Mouse (Mus musculus): ENCODE measurements around the gene Fndc3b. TPM values are rescaled to one million over a fixed set of nuclear protein-coding genes. Genes with fewer than 3 reads are reported as not detected.
"Not testable (repeated sequence)": the region's sequence is repeated elsewhere in the genome, so short reads cannot be mapped to it uniquely, and the experiment has no call there.

The Fndc3b gene
- polyA plus RNA-seq, 1 experiment from 2014 or later: 11.3 TPM

DNA sequence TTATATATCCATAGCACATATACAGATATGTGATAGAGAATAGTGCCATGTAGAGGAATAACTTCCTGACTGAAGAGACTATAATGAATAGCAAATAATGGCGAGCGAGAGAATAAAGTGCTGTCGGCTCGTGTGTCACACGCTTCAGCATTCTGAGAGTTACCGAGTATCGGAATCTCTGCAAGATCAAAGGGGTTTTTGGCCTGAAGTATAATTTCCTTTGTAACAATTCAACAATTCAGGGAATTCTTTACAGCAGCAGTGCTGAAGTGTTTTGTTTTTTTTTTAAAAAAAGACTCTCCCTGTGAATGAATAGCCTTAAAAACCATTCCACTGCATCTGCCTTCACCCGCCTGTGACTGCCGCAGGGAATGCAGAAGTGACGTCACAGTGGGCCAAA, 294.3 kb downstream of the Fndc3b start:
- WGBS: 57% methylated on average over 10 of the region's 10 CpGs
- H3K4me3 ChIP-seq (replicated peaks; ENCODE audit: low read length): no peak overlapping the region
- no peaks in the 10 kb centered on the region for H3K9me3 ChIP-seq (ENCODE audit: control insufficient read depth, low read length)
- H3K36me3 ChIP-seq (replicated peaks; ENCODE audit: control insufficient read depth, insufficient read depth): no peaks in the 10 kb centered on the region
- no peak overlapping the region; the same call in 1 of the 2 replicates for H3K27ac ChIP-seq
- H3K27me3 ChIP-seq (ENCODE audit: control insufficient read depth, insufficient read depth, low read length): no peaks in the 10 kb centered on the region
- H3K9ac ChIP-seq: no peak overlapping the region
- no peak overlapping the region for H3K4me2 ChIP-seq (replicated peaks)
- no peaks in the 10 kb centered on the region for H3K4me1 ChIP-seq (replicated peaks; ENCODE audit: control insufficient read depth, insufficient read depth, low read length)
- DNase-seq (ENCODE audit: low spot score) (no peak), ATAC-seq (ENCODE audit: low FRiP score) (no peak)

DNA sequence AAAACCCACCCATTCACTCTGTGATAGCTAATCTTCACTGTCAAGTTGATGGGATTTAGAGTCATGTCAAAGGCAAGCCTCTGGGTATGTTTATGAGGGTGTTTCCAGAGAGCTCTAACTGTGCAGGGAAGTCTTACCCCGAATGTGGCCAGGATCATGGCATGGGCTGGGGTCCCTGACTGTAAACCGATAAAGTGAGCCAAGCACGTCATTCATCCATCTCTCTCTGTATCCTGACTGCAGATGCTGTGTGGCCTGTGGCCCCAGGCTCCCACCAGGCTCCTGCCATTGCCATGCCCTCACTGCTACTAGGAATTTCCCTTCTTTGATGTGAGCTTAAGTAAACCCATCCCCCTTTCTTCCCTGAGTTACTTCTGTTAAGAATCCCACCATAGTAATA, 297.5 kb downstream of the Fndc3b start:
- WGBS: 76% methylated on average over 3 of the region's 3 CpGs
- Histone ChIP-seq H3K27ac (no peak overlapping the region), H3K9ac (no peak overlapping the region), H3K4me3 (replicated peaks; ENCODE audit: low read length) (no peak overlapping the region), H3K4me1 (replicated peaks; ENCODE audit: control insufficient read depth, insufficient read depth, low read length) (no peaks in the 10 kb centered on the region), H3K4me2 (replicated peaks) (no peak overlapping the region), H3K9me3 (ENCODE audit: control insufficient read depth, low read length) (no peaks in the 10 kb centered on the region), H3K36me3 (replicated peaks; ENCODE audit: control insufficient read depth, insufficient read depth) (no peaks in the 10 kb centered on the region), H3K27me3 (ENCODE audit: control insufficient read depth, insufficient read depth, low read length) (no peaks in the 10 kb centered on the region)
- ATAC-seq (ENCODE audit: low FRiP score) (no peak), DNase-seq (ENCODE audit: low spot score) (no peak)

GRCm38 (mm10) chr3:27411286-27411685, 299.8 kb downstream of the Fndc3b start:
- H3K27ac ChIP-seq: no peak overlapping the region
- no peaks in the 10 kb centered on the region for H3K9me3 ChIP-seq (ENCODE audit: control insufficient read depth, low read length)
- 98% methylated on average over 2 of the region's 2 CpGs for WGBS
- H3K4me2 ChIP-seq (replicated peaks): no peak overlapping the region
- H3K36me3 ChIP-seq (replicated peaks; ENCODE audit: control insufficient read depth, insufficient read depth): no peaks in the 10 kb centered on the region
- no peaks in the 10 kb centered on the region for H3K27me3 ChIP-seq (ENCODE audit: control insufficient read depth, insufficient read depth, low read length)
- no peaks in the 10 kb centered on the region for H3K4me1 ChIP-seq (replicated peaks; ENCODE audit: control insufficient read depth, insufficient read depth, low read length)
- DNase-seq (ENCODE audit: low spot score) (no peak), ATAC-seq (ENCODE audit: low FRiP score) (no peak)
- no peak overlapping the region for H3K4me3 ChIP-seq (replicated peaks; ENCODE audit: low read length)
- H3K9ac ChIP-seq: no peak overlapping the region

DNA sequence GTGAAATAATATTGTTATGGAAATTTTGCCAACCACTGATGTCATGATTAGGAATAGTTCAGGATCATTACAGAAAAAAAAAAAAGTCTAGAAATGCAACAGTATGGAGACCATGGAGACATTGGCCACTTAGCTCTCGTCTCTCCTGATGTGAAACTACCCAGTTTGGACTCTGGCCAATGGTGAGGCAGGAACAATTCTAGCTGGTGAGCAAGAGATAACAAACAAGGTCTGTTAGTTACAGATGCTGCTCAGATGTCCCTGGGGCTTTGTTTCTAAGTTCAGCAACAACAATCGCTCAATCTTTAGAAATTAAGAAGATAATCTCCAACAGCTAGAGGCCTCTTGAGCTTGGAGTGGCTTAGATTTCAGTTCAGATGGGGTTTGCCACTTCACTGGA, 302.5 kb downstream of the Fndc3b start:
- Histone ChIP-seq H3K27ac (no peak overlapping the region), H3K36me3 (replicated peaks; ENCODE audit: control insufficient read depth, insufficient read depth) (no peaks in the 10 kb centered on the region), H3K27me3 (ENCODE audit: control insufficient read depth, insufficient read depth, low read length) (no peaks in the 10 kb centered on the region), H3K4me3 (replicated peaks; ENCODE audit: low read length) (no peak overlapping the region), H3K4me2 (replicated peaks) (no peak overlapping the region), H3K4me1 (replicated peaks; ENCODE audit: control insufficient read depth, insufficient read depth, low read length) (no peaks in the 10 kb centered on the region), H3K9ac (no peak overlapping the region), H3K9me3 (ENCODE audit: control insufficient read depth, low read length) (no peaks in the 10 kb centered on the region)
- WGBS: 58% methylated on average over 2 of the region's 2 CpGs
- ATAC-seq (ENCODE audit: low FRiP score) (no peak), DNase-seq (ENCODE audit: low spot score) (no peak)

DNA sequence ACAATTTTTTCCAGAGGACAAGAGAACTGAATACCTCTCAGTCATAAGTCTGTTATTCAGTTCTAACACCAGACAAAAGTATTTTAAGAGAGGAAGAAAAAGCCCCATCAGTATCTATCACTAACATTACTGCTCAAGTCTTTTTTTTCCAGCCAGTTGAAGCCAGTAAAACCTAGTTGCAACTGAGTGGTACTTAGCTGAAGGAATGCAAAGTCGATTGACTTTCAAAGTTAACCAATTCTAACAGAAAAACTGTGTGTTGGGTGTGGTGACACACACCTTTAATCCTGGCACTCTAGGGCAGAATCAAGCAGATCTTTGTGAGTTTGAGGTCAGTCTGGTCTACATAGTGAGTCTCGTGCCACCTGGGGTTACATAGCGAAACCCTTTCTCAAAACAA, 304.7 kb downstream of the Fndc3b start:
- Histone ChIP-seq H3K4me1 (replicated peaks; ENCODE audit: control insufficient read depth, insufficient read depth, low read length) (no peaks in the 10 kb centered on the region), H3K27ac (no peak overlapping the region), H3K4me3 (replicated peaks; ENCODE audit: low read length) (no peak overlapping the region), H3K9me3 (ENCODE audit: control insufficient read depth, low read length) (no peaks in the 10 kb centered on the region), H3K9ac (no peak overlapping the region), H3K27me3 (ENCODE audit: control insufficient read depth, insufficient read depth, low read length) (no peaks in the 10 kb centered on the region), H3K4me2 (replicated peaks) (no peak overlapping the region), H3K36me3 (replicated peaks; ENCODE audit: control insufficient read depth, insufficient read depth) (no peaks in the 10 kb centered on the region)
- DNase-seq (ENCODE audit: low spot score) (no peak), ATAC-seq (ENCODE audit: low FRiP score) (no peak)
- WGBS: 83% methylated on average over 3 of the region's 3 CpGs

DNA sequence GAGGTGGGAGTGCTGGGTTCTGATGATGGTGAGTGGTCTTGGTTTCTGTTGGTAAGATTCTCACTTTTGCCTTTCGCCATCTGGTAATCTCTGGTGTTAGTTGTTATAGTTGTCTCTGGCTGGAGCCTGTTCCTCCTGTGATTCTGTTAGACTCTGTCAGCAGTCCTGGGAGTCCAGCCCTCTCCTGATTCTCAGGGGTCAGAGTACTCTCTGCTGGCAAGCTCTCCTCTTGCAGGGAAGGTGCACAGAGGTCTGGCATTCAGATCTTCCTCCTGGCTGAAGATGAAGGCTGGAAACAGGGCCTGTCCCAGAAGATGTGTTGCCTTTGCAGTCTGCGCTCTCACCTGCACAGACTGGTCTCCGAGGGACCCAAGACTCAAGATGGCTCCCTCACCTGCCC, 310.1 kb downstream of the Fndc3b start:
- H3K4me1 ChIP-seq (replicated peaks; ENCODE audit: control insufficient read depth, insufficient read depth, low read length); H3K27ac ChIP-seq; H3K27me3 ChIP-seq (ENCODE audit: control insufficient read depth, insufficient read depth, low read length); H3K9ac ChIP-seq; ATAC-seq (ENCODE audit: low FRiP score); DNase-seq (ENCODE audit: low spot score); H3K4me3 ChIP-seq (replicated peaks; ENCODE audit: low read length); H3K36me3 ChIP-seq (replicated peaks; ENCODE audit: control insufficient read depth, insufficient read depth); H3K4me2 ChIP-seq (replicated peaks); H3K9me3 ChIP-seq (ENCODE audit: control insufficient read depth, low read length): not testable (repeated sequence)
- 98% methylated on average over 3 of the region's 3 CpGs for WGBS

- Histone ChIP-seq H3K4me2 (replicated peaks) (no peak overlapping the region), H3K4me3 (replicated peaks; ENCODE audit: low read length) (no peak overlapping the region), H3K4me1 (replicated peaks; ENCODE audit: control insufficient read depth, insufficient read depth, low read length) (no peaks in the 10 kb centered on the region), H3K36me3 (replicated peaks; ENCODE audit: control insufficient read depth, insufficient read depth) (no peaks in the 10 kb centered on the region), H3K27ac (no peak overlapping the region), H3K27me3 (ENCODE audit: control insufficient read depth, insufficient read depth, low read length) (no peaks in the 10 kb centered on the region), H3K9ac (no peak overlapping the region), H3K9me3 (ENCODE audit: control insufficient read depth, low read length) (no peaks in the 10 kb centered on the region)
- 68% methylated on average over 1 of the region's 1 CpGs for WGBS
- DNase-seq (ENCODE audit: low spot score) (no peak), ATAC-seq (ENCODE audit: low FRiP score) (no peak)
These were observed 321.2 kb downstream of the Fndc3b start for GRCm38 (mm10) chr3:27389923-27390322.

GRCm38 (mm10) chr3:27384836-27385235, 326.3 kb downstream of the Fndc3b start:
- ATAC-seq (ENCODE audit: low FRiP score) (no peak), DNase-seq (ENCODE audit: low spot score) (no peak)
- H3K9ac ChIP-seq: no peak overlapping the region
- 69% methylated on average over 3 of the region's 3 CpGs for WGBS
- no peaks in the 10 kb centered on the region for H3K36me3 ChIP-seq (replicated peaks; ENCODE audit: control insufficient read depth, insufficient read depth)
- no peak overlapping the region for H3K4me3 ChIP-seq (replicated peaks; ENCODE audit: low read length)
- no peak overlapping the region for H3K4me2 ChIP-seq (replicated peaks)
- no peaks in the 10 kb centered on the region for H3K27me3 ChIP-seq (ENCODE audit: control insufficient read depth, insufficient read depth, low read length)
- H3K4me1 ChIP-seq (replicated peaks; ENCODE audit: control insufficient read depth, insufficient read depth, low read length): no peaks in the 10 kb centered on the region
- H3K9me3 ChIP-seq (ENCODE audit: control insufficient read depth, low read length): no peaks in the 10 kb centered on the region
- no peak overlapping the region for H3K27ac ChIP-seq

- Histone ChIP-seq H3K36me3 (replicated peaks; ENCODE audit: control insufficient read depth, insufficient read depth) (no peaks in the 10 kb centered on the region), H3K4me2 (replicated peaks) (no peak overlapping the region), H3K27ac (no peak overlapping the region), H3K4me3 (replicated peaks; ENCODE audit: low read length) (no peak overlapping the region), H3K4me1 (replicated peaks; ENCODE audit: control insufficient read depth, insufficient read depth, low read length) (no peaks in the 10 kb centered on the region), H3K9me3 (ENCODE audit: control insufficient read depth, low read length) (no peaks in the 10 kb centered on the region), H3K27me3 (ENCODE audit: control insufficient read depth, insufficient read depth, low read length) (peaks cover 18% of the 10 kb centered on the region), H3K9ac (no peak overlapping the region)
- 79% methylated on average over 4 of the region's 4 CpGs for WGBS
- DNase-seq (ENCODE audit: low spot score): no peak
- ATAC-seq (ENCODE audit: low FRiP score): no peak
These were observed 333.2 kb downstream of the Fndc3b start for GRCm38 (mm10) chr3:27377935-27378334.

DNA sequence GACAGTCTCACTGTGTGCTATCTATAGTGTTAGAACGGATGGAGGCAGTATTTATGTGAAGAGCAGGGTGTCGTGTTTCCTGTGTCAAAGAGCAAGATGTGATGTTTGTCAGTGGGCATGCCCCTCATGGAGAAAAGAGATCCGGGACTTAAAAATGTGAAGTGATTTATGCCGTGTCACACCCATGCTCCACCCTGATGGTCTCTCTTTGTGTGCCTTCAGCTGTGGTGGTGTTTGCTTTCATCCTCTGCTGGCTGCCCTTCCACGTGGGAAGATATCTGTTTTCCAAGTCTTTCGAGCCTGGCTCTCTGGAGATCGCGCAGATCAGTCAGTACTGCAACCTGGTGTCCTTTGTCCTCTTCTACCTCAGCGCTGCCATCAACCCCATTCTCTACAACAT, 336.7 kb downstream of the Fndc3b start:
- WGBS: 56% methylated on average over 9 of the region's 9 CpGs
- Histone ChIP-seq H3K9ac (no peak overlapping the region), H3K27me3 (ENCODE audit: control insufficient read depth, insufficient read depth, low read length) (peaks cover 51% of the 10 kb centered on the region), H3K27ac (no peak overlapping the region), H3K4me3 (replicated peaks; ENCODE audit: low read length) (no peak overlapping the region), H3K4me2 (replicated peaks) (no peak overlapping the region), H3K36me3 (replicated peaks; ENCODE audit: control insufficient read depth, insufficient read depth) (no peaks in the 10 kb centered on the region), H3K9me3 (ENCODE audit: control insufficient read depth, low read length) (no peaks in the 10 kb centered on the region), H3K4me1 (replicated peaks; ENCODE audit: control insufficient read depth, insufficient read depth, low read length) (peaks cover 14% of the 10 kb centered on the region)
- DNase-seq (ENCODE audit: low spot score) (no peak), ATAC-seq (ENCODE audit: low FRiP score) (no peak)
